In genomic region chr4:119157186-119157585, GRCm38 (mm10) we compare ENCODE assay signal across 9 mouse cellular contexts. TPM values are rescaled to one million over a fixed set of nuclear protein-coding genes. Genes with fewer than 3 reads are reported as not detected.
A peak's percentile ranks its signal among the peaks of the same experiment; 100 is the strongest.
DNase-seq lines count a peak whose midpoint lies in the region; ATAC-seq and TF ChIP-seq lines count a peak whose summit lies in the region.
"Had no signal": no experiment of that assay in that cellular context is flagged by ENCODE, and none has a peak within 500 bp of the region (broad histone marks: within the 10 kb centered on the region; RNA-seq: fewer than 3 reads in every experiment).

No protein-coding gene starts in this region.

- WGBS in kidney, adult 2 months, result 36% methylated on average over 2 of the region's 2 CpGs
- WGBS in kidney, embryonic 16.5 days, result 40% methylated on average over 2 of the region's 2 CpGs

- no peaks in the 10 kb centered on the region for H3K9me3 ChIP-seq in kidney, embryonic 16.5 days (ENCODE audit: low read length)
- no peaks in the 10 kb centered on the region; the same call in 1 of the 2 replicates for H3K9me3 ChIP-seq in G1E (replicated peaks)
- H3K9me3 ChIP-seq: limb, embryonic 15.5 days had no signal

- no peak for TF ChIP-seq POLR2A in kidney, adult 2 months (IDR thresholded peaks at IDR 0.05; ENCODE audit: low read depth, low read length)

- H3K4me3 ChIP-seq in kidney, adult 2 months (ENCODE audit: insufficient read depth, low read depth, low read length), result no peak overlapping the region
- no peak overlapping the region for H3K4me3 ChIP-seq in kidney, embryonic 16.5 days (ENCODE audit: low read length)
- no peak overlapping the region for H3K4me3 ChIP-seq in G1E (ENCODE audit: low read depth, low read length)
- H3K4me3 ChIP-seq: limb, embryonic 15.5 days had no signal

- no peak overlapping the region for H3K9ac ChIP-seq in kidney, embryonic 16.5 days (replicated peaks; ENCODE audit: low read length)
- H3K9ac ChIP-seq: limb, embryonic 15.5 days had no signal

- no peaks in the 10 kb centered on the region for H3K27me3 ChIP-seq in kidney, adult 2 months (replicated peaks; ENCODE audit: control insufficient read depth, insufficient read depth, low read length)
- H3K27me3 ChIP-seq in kidney, embryonic 16.5 days (ENCODE audit: insufficient read depth, low read length), result no peaks in the 10 kb centered on the region
- peaks cover 16% of the 10 kb centered on the region for H3K27me3 ChIP-seq in G1E (ENCODE audit: insufficient read depth, low read length)
- H3K27me3 ChIP-seq: limb, embryonic 15.5 days had no signal

- no peaks in the 10 kb centered on the region for H3K4me1 ChIP-seq in kidney, adult 2 months (ENCODE audit: control insufficient read depth, insufficient read depth, low read length)
- H3K4me1 ChIP-seq in kidney, embryonic 16.5 days (ENCODE audit: insufficient read depth, low read length), result no peaks in the 10 kb centered on the region
- no peaks in the 10 kb centered on the region for H3K4me1 ChIP-seq in G1E (ENCODE audit: insufficient read depth, low read depth, low read length)
- H3K4me1 ChIP-seq: limb, embryonic 15.5 days had no signal

- no peak overlapping the region for H3K27ac ChIP-seq in kidney, adult 2 months (ENCODE audit: insufficient read depth, low read depth, low read length)
- no peak overlapping the region for H3K27ac ChIP-seq in kidney, embryonic 16.5 days (ENCODE audit: low read length)
- H3K27ac ChIP-seq: limb, embryonic 15.5 days had no signal

- TF ChIP-seq CTCF in kidney, adult 2 months (conservative IDR thresholded peaks at IDR 0.05; ENCODE audit: insufficient read depth, insufficient read length, low read depth, low read length), result peak; percentile 51
- 0 out of 2 replicates have a peak, but pooled peaks have one; percentile 32 for TF ChIP-seq CTCF in G1E (IDR thresholded peaks at IDR 0.05; ENCODE audit: low read depth, low read length)

- peak; percentile 69 for DNase-seq in kidney, adult 2 months
- DNase-seq in CD4-positive helper T cell, adult 2 months (ENCODE audit: low read depth, low spot score), result peak; percentile 47
- no peak for DNase-seq in G1E (ENCODE audit: low spot score)
- DNase-seq in cerebellum, postnatal 25 days, result peak; percentile 36 to 75
- DNase-seq in kidney, postnatal 25 days, result peak; percentile 68 to 90
- peak; percentile 68 for DNase-seq in retina, postnatal 1 day
- DNase-seq in frontal cortex, postnatal 14 days (ENCODE audit: low spot score in 2 of 2), result no peak

- ATAC-seq in kidney, embryonic 16.5 days (ENCODE audit: low FRiP score, low TSS enrichment), result no peak
- ATAC-seq in G1E (ENCODE audit: extremely low read depth, insufficient number of reproducible peaks, low FRiP score, poor library complexity, severe bottlenecking), result no peak

- H3K36me3 ChIP-seq in kidney, adult 2 months (ENCODE audit: control insufficient read depth, insufficient read depth, low read length), result no peaks in the 10 kb centered on the region
- no peaks in the 10 kb centered on the region for H3K36me3 ChIP-seq in kidney, embryonic 16.5 days (ENCODE audit: insufficient read depth, low read length)
- no peaks in the 10 kb centered on the region for H3K36me3 ChIP-seq in G1E (replicated peaks)
- H3K36me3 ChIP-seq: limb, embryonic 15.5 days had no signal

- no peak overlapping the region for H3K4me2 ChIP-seq in kidney, embryonic 16.5 days (replicated peaks; ENCODE audit: low read depth, low read length)
- H3K4me2 ChIP-seq: limb, embryonic 15.5 days had no signal

RNA-seq across cellular contexts. Expression of gene Zfp691, which starts 16.8 kb away (rescaled TPM):
- polyA plus RNA-seq in kidney, adult 2 months (2012; rRNA removed), result 16.6 and 19.3 TPM in 2 replicates
- polyA plus RNA-seq in kidney, embryonic 16.5 days (2015; fragmentation: Nextera tagmentation; extraction: Ambion mirVana), result 9.5 and 9.8 TPM in 2 replicates
- 29.7 and 50.3 TPM in 2 replicates for total RNA-seq in G1E (2014; fragmentation: Nextera tagmentation)
- total RNA-seq in G1E (2017), result 6.7 and 7.7 TPM in 2 replicates
- 14.4 and 17.2 TPM in 2 replicates for polyA plus RNA-seq in G1E (2012)

RNA-seq across cellular contexts. Expression of gene Ermap, which starts 32.6 kb away (rescaled TPM):
- 0.04 and 0.08 TPM in 2 replicates for polyA plus RNA-seq in kidney, adult 2 months (2012; rRNA removed)
- 1.4 and 1.8 TPM in 2 replicates for polyA plus RNA-seq in kidney, embryonic 16.5 days (2015; fragmentation: Nextera tagmentation; extraction: Ambion mirVana)
- total RNA-seq in G1E (2014; fragmentation: Nextera tagmentation), result 249 and 348 TPM in 2 replicates
- 81.1 and 96.0 TPM in 2 replicates for total RNA-seq in G1E (2017)
- polyA plus RNA-seq in G1E (2012), result 47.4 and 62.9 TPM in 2 replicates

RNA-seq across cellular contexts. Expression of gene Svbp, which starts 37.9 kb away (rescaled TPM):
- 29.2 and 35.4 TPM in 2 replicates for polyA plus RNA-seq in kidney, adult 2 months (2012; rRNA removed)
- 121 and 125 TPM in 2 replicates for polyA plus RNA-seq in kidney, embryonic 16.5 days (2015; fragmentation: Nextera tagmentation; extraction: Ambion mirVana)
- 47.3 and 63.2 TPM in 2 replicates for total RNA-seq in G1E (2014; fragmentation: Nextera tagmentation)
- 119 and 190 TPM in 2 replicates for total RNA-seq in G1E (2017)
- 515 and 560 TPM in 2 replicates for polyA plus RNA-seq in G1E (2012)

RNA-seq across cellular contexts. Expression of gene Slc2a1, which starts 48.7 kb away (rescaled TPM):
- polyA plus RNA-seq in kidney, adult 2 months (2012; rRNA removed), result 78.4 and 89.6 TPM in 2 replicates
- 98.6 and 98.8 TPM in 2 replicates for polyA plus RNA-seq in kidney, embryonic 16.5 days (2015; fragmentation: Nextera tagmentation; extraction: Ambion mirVana)
- total RNA-seq in G1E (2014; fragmentation: Nextera tagmentation), result 142 and 165 TPM in 2 replicates
- 173 and 176 TPM in 2 replicates for total RNA-seq in G1E (2017)
- polyA plus RNA-seq in G1E (2012), result 68.8 and 85.2 TPM in 2 replicates

Comparison
In these comparisons a context has a peak if more than half of its experiments do, and no peak if none do; other contexts are left out.
1. DNase-seq: peak in kidney, adult 2 months (single experiment), CD4-positive helper T cell, adult 2 months (single experiment), cerebellum, postnatal 25 days (2 of 2), kidney, postnatal 25 days (2 of 2) and retina, postnatal 1 day (single experiment); none in G1E (single experiment) and frontal cortex, postnatal 14 days (0 of 2).
2. RNA of gene Ermap, which starts 32.6 kb away (polyA plus RNA-seq): 47.4 to 62.9 TPM in G1E; 1.4 to 1.8 TPM in kidney, embryonic 16.5 days and 0.04 to 0.08 TPM in kidney, adult 2 months; every median in the first group is over 10 times any median in the second.